Mouse (Mus musculus) midbrain, embryonic 15.5 days (tissue): ENCODE data around the gene Snx20. TPM values are rescaled to one million over a fixed set of nuclear protein-coding genes. Genes with fewer than 3 reads are reported as not detected.
"Not testable (repeated sequence)": the region's sequence is repeated elsewhere in the genome, so short reads cannot be mapped to it uniquely, and the experiment has no call there.

ENCODE experiments used
- ATAC-seq: fragments of 200-750 bp; cut with Nextera tagmentation; replicated peaks from 2 replicates; pipeline ENCODE4 v1.8.0; 2017; ENCODE audit warnings: moderate TSS enrichment
- H3K27ac ChIP-seq: fragments of 300-500 bp; sonication (generic); 2 replicates; pipeline ENCODE4 v1.5.1; 2015; ENCODE audit warnings: mild to moderate bottlenecking, inconsistent platforms
- H3K27me3 ChIP-seq: fragments of 300-500 bp; sonication (generic); replicated peaks from 2 replicates; pipeline ENCODE4 v1.6.1; 2015; ENCODE audit warnings: inconsistent platforms
- H3K36me3 ChIP-seq: fragments of 300-500 bp; sonication (generic); replicated peaks from 2 replicates; pipeline ENCODE4 v1.6.1; 2015; ENCODE audit warnings: inconsistent platforms
- H3K4me1 ChIP-seq: fragments of 300-500 bp; sonication (generic); 2 replicates; pipeline ENCODE4 v1.6.1; 2015; ENCODE audit warnings: inconsistent platforms
- H3K4me2 ChIP-seq: fragments of 300-500 bp; sonication (generic); 2 replicates; pipeline ENCODE4 v1.6.1; 2015; ENCODE audit warnings: inconsistent platforms, mild to moderate bottlenecking, moderate library complexity
- H3K4me3 ChIP-seq: fragments of 300-500 bp; sonication (generic); 2 replicates; pipeline ENCODE4 v1.5.1; 2015; ENCODE audit warnings: mild to moderate bottlenecking, inconsistent platforms
- H3K9ac ChIP-seq: fragments of 300-500 bp; sonication (generic); 2 replicates; pipeline ENCODE4 v1.6.1; 2015; ENCODE audit warnings: mild to moderate bottlenecking, inconsistent platforms
- H3K9me3 ChIP-seq: fragments of 300-500 bp; sonication (generic); 2 replicates; pipeline ENCODE4 v1.6.1; 2016; ENCODE audit warnings: inconsistent platforms
- WGBS: fragments of 180-500 bp; shearing (Covaris S2); methylation state at CpG from one replicate; pipeline ENCODE4 v1.1.7; 2015; ENCODE audit warnings: mixed read lengths; 5-methylcytosine and 5-hydroxymethylcytosine counted together
- polyA plus RNA-seq: library from polyadenylated mRNA; unstranded; fragments of >200 nt; fragmentation: Nextera tagmentation; extraction: Ambion mirVana; gene quantifications from 2 replicates; pipeline ENCODE4 v1.2.1, GENCODE M21; 2015

Gene Snx20
- polyA plus RNA-seq, 1 experiment from 2014 or later, result 1.1 TPM

DNA sequence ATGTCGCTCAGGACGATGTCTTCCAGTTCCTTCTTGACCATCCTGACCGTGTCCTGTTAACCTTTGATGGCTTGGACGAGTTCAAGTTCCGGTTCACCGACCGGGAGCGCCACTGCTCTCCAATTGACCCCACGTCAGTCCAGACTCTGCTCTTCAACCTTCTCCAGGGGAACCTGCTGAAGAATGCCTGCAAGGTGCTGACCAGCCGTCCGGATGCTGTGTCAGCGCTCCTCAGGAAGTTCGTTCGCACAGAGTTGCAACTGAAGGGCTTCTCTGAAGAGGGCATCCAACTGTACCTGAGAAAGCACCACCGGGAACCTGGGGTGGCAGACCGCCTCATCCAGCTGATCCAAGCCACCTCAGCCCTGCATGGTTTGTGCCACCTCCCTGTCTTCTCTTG lies 28.2 kb upstream of the Snx20 start:
- no peak overlapping the region for H3K27ac ChIP-seq

GRCm38 (mm10) chr8:88662401-88662821 lies 26.5 kb upstream of the Snx20 start:
- WGBS, result 79% methylated on average over 6 of the region's 6 CpGs
- Histone ChIP-seq H3K4me3 (no peak overlapping the region), H3K27ac (no peak overlapping the region), H3K27me3 (no peaks in the 10 kb centered on the region), H3K4me1 (no peaks in the 10 kb centered on the region), H3K9me3 (no peaks in the 10 kb centered on the region), H3K4me2 (no peak overlapping the region), H3K36me3 (no peaks in the 10 kb centered on the region), H3K9ac (no peak overlapping the region)
- no peak for ATAC-seq

More for the DNA sequence above, 28.2 kb upstream of the Snx20 start:
- no peak overlapping the region for H3K4me3 ChIP-seq
- no peaks in the 10 kb centered on the region for H3K27me3 ChIP-seq
- H3K4me2 ChIP-seq, result no peak overlapping the region
- 77% methylated on average over 16 of the region's 16 CpGs for WGBS
- no peaks in the 10 kb centered on the region for H3K36me3 ChIP-seq
- H3K9me3 ChIP-seq, result no peaks in the 10 kb centered on the region
- H3K9ac ChIP-seq, result no peak overlapping the region
- no peak for ATAC-seq
- peaks cover 15% of the 10 kb centered on the region for H3K4me1 ChIP-seq

DNA sequence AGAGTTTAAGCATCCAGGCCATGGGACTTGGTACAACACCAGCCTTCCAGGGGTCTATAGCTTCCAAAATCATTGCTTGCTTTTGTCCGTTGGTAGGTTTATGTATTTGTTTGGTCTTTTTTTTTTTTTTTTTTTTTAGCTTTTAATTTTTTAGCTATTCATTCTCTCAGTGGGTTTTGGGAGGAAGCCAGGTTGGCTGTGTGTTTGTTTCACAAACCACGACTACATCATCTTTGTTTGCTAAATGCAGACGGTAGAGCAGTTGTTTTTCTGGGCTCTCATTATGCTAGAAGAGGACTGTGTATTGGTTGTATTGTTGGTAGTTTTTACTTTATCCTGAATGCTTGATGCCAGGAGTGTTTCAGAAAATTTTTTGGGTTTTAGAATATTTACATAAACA lies 23.9 kb upstream of the Snx20 start:
- WGBS, result 69% methylated on average over 3 of the region's 3 CpGs

DNA sequence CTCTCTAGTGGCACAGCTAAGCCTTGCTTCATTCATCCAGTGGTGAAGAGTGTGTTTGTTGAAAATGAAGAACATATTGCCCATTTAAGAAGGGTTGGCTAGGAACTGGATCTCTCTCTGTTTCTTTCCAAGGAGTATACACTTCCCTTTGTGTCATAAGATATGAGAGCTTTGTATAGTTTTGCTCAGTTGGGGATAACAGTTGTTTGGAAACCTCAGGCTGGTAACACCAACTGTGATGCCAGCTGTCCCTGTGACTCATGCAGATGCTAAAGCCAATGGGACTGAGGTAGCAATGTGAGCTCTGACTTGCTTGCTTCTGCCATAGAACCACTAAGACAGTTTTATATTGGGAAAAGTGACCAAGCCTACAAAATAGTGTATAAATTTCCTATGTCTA lies 19.4 kb upstream of the Snx20 start:
- Histone ChIP-seq H3K4me3 (no peak overlapping the region), H3K27ac (no peak overlapping the region), H3K4me1 (no peaks in the 10 kb centered on the region), H3K27me3 (no peaks in the 10 kb centered on the region), H3K4me2 (no peak overlapping the region), H3K9ac (no peak overlapping the region), H3K9me3 (no peaks in the 10 kb centered on the region), H3K36me3 (no peaks in the 10 kb centered on the region)
- no peak for ATAC-seq

More for the DNA sequence above, 23.9 kb upstream of the Snx20 start:
- no peak overlapping the region for H3K9ac ChIP-seq
- H3K4me1 ChIP-seq, result no peaks in the 10 kb centered on the region
- H3K36me3 ChIP-seq, result no peaks in the 10 kb centered on the region
- no peak overlapping the region for H3K4me2 ChIP-seq
- no peak overlapping the region for H3K4me3 ChIP-seq
- H3K27me3 ChIP-seq, result no peaks in the 10 kb centered on the region
- H3K27ac ChIP-seq, result no peak overlapping the region
- ATAC-seq, result no peak
- H3K9me3 ChIP-seq, result no peaks in the 10 kb centered on the region

DNA sequence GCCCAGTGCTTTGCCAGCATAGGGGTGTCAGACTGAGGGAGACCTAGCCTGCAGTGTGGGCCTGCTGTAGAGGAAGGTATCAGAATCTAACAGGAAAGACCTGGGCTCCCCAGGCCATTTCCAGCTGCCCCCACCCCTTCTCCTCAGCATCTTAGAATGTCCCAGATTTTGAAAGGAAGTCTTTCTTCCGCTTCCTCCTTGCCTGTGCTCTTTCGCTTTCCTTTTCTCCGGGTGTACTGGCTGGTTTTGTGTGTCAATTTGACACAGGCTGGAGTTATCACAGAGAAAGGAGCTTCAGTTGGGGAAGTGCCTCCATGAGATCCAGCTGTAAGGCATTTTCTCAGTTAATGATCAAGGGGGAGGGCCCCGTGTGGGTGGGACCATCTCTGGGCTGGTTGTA lies 15.2 kb upstream of the Snx20 start:
- not testable (repeated sequence) for H3K27me3 ChIP-seq, H3K4me2 ChIP-seq, H3K27ac ChIP-seq, H3K36me3 ChIP-seq, H3K9ac ChIP-seq, ATAC-seq, H3K4me3 ChIP-seq, H3K9me3 ChIP-seq
- 71% methylated on average over 4 of the region's 4 CpGs for WGBS
- H3K4me1 ChIP-seq, result peaks cover 12% of the 10 kb centered on the region

DNA sequence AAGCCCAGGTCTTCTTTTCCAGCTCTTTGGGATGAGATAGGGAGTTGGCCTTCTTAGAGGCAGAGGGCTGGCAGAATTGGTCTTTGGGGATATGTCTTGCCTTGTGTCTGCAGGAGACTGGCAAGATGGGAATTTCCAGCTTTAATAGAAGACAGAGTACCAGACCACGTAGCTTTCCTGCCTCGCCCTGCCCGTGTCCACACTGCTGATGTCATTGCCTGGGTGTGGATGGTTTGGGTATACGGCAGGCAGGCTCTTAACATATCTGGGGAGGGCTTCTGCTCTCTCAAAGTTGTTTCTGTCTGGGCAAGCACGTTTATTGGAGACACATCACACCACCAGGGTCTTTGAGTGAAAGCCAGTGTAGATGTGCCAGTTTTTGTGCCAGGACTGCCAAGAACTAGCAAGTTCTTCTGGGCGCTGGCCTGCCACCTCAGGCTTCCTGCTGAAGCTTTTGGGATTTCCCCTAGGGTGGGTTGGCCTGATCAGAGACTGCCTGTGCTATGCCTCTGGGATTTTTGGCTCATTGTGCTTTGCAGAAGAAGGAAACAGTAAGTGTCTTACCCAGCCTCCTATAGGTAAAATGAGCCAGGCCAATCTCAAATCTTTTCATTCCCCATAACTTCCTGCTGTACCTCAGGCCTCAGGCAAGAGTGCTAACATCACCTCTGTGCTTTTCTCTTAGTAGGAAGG lies 14.2 kb upstream of the Snx20 start:
- WGBS, result 81% methylated on average over 6 of the region's 6 CpGs
- Histone ChIP-seq H3K27ac (no peak overlapping the region), H3K9me3 (no peaks in the 10 kb centered on the region), H3K4me1 (peaks cover 12% of the 10 kb centered on the region), H3K9ac (no peak overlapping the region), H3K27me3 (no peaks in the 10 kb centered on the region; the same call in 1 of the 2 replicates), H3K4me3 (no peak overlapping the region), H3K36me3 (no peaks in the 10 kb centered on the region), H3K4me2 (no peak overlapping the region)
- ATAC-seq, result no peak

GRCm38 (mm10) chr8:88648322-88648721 lies 12.4 kb upstream of the Snx20 start:
- Histone ChIP-seq H3K4me2 (no peak overlapping the region), H3K27ac (no peak overlapping the region), H3K4me3 (no peak overlapping the region), H3K4me1 (peaks cover 12% of the 10 kb centered on the region), H3K9me3 (no peaks in the 10 kb centered on the region), H3K9ac (no peak overlapping the region), H3K36me3 (no peaks in the 10 kb centered on the region), H3K27me3 (no peaks in the 10 kb centered on the region; the same call in 1 of the 2 replicates)
- no peak for ATAC-seq

GRCm38 (mm10) chr8:88646837-88647778 lies 11.2 kb upstream of the Snx20 start, which contains the start of gene Nod2:
Gene Nod2, plus strand, starts transcription at chr8:88647315.
- Histone ChIP-seq H3K4me3 (peak within 1 kb of the TSS; percentile 26), H3K9me3 (no peaks in the 10 kb centered on the region), H3K4me2 (peak within 1 kb of the TSS; percentile 52), H3K36me3 (no peaks in the 10 kb centered on the region), H3K9ac (peak within 1 kb of the TSS; percentile 2; the same call in 1 of the 2 replicates), H3K27ac (no peak within 1 kb of the TSS), H3K4me1 (peaks cover 12% of the 10 kb centered on the region), H3K27me3 (no peaks in the 10 kb centered on the region; the same call in 1 of the 2 replicates)
- 10% methylated on average over 33 of the region's 33 CpGs for WGBS
- no peak; the same call in 1 of the 2 replicates for ATAC-seq

DNA sequence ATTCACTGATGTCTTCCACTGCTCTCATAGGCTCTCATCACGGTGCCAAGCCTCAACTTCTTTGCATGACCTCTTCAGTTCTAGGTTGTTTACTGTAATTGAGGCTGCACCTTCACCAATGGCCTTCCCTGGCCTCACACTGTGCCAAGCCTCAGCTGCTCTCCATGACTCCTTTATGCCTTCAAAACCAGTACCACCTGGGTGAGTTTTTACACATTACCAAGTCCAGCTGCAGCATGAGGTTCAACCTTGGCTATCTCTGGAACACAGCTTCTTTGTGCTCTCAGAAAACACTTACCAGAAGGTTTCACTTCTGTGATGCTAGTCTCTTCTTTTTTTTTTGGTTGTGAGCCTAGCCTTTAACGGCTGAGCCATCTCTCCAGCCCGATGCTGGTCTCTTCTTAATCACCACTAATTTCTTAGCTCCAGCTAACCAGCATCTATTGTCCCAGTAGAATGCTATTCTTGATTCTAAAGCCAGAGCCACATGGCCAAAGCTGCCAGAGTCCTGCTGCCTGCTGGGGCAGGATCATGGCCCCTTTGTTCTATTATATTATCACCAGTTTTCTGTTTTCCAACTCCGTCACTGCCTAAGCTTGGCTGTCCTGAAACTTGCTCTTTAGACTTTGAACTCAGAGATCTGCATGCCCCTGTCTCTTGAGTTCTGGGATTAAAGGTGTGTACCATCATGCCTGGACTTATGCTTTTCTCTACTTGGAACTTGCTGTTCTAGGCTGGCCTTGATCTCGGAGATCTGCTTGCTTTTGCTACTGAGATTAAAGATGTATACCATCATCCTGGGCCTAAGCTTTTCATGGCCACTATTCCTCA lies 7.0 kb upstream of the Snx20 start:
- no peak overlapping the region for H3K4me3 ChIP-seq
- H3K36me3 ChIP-seq, result no peaks in the 10 kb centered on the region
- no peaks in the 10 kb centered on the region; the same call in 1 of the 2 replicates for H3K27me3 ChIP-seq
- ATAC-seq, result no peak
- H3K4me2 ChIP-seq, result no peak overlapping the region
- WGBS, result 60% methylated on average over 5 of the region's 5 CpGs
- H3K4me1 ChIP-seq, result peaks cover 12% of the 10 kb centered on the region
- H3K27ac ChIP-seq, result no peak overlapping the region
- H3K9ac ChIP-seq, result no peak overlapping the region
- H3K9me3 ChIP-seq, result no peaks in the 10 kb centered on the region

DNA sequence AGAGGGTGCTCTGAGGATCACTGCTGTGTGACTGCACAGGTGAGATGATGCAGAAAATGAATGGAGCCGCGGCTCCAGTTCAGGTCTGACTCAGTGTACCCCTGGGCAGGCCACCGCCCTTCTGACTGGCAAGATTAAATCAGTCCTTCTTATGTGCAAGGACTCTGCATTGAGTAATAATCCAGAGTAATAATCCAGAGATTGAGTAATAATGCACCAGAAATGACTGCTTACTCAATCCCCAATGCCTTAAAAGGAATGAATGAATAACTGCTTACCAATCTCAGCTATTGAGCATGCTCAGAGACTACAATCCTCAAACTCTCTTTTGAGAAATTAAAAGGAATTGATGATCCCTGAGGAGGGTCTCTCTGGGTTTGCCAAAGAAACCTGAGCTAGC lies 3.0 kb upstream of the Snx20 start:
- Histone ChIP-seq H3K27me3 (no peaks in the 10 kb centered on the region), H3K4me3 (no peak overlapping the region), H3K4me1 (no peaks in the 10 kb centered on the region), H3K27ac (no peak overlapping the region), H3K4me2 (no peak overlapping the region), H3K36me3 (no peaks in the 10 kb centered on the region), H3K9me3 (no peaks in the 10 kb centered on the region), H3K9ac (no peak overlapping the region)
- over 99% methylated on average over 3 of the region's 3 CpGs for WGBS
- no peak for ATAC-seq

DNA sequence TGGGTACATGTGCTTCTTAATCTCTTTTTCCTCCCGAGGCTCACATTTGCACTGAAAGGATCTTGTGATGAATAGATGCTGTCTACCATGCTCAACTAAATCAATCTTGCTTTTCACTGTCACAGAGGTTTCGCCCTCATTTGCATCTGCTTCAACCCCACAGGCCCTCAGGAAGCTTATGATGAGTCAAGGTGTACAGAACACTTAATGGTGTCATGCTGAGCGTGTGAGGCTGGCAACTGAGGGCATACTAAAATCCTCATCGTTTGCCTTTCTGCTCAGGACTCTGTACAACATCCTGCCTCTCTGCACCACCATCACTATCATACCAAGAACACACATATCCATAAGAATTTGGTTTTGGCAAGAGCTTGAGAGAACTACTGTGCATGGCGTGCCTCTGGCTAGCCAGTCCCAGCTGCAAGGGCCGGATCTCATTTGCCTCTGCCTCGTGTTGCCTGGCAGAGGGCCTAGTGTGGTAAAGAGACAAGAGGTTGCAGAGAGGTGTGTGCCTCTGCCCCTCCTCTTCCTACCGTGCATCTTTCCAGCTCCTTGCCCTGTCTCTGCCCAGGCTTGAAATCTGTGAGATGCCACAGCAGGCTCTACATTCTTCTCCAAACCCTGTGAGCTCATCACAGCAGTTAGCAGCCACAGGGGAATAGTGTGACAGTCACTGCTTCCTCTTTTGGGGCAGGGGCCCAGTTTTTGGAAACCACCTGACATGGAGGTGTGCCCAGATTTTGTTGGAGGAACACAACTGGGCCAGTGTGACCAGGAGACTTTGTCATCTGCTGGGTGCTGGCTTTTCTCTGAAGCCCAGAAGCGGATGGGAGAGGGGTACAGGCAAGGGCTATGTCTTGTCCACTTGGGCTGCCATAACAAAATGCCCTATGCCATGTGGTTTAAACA lies 1.4 kb upstream of the Snx20 start:
- no peaks in the 10 kb centered on the region for H3K27me3 ChIP-seq
- H3K4me1 ChIP-seq, result no peaks in the 10 kb centered on the region
- H3K9me3 ChIP-seq, result no peaks in the 10 kb centered on the region
- 67% methylated on average over 9 of the region's 9 CpGs for WGBS
- no peak overlapping the region for H3K4me2 ChIP-seq
- no peak for ATAC-seq
- no peak overlapping the region for H3K27ac ChIP-seq
- no peak overlapping the region for H3K4me3 ChIP-seq
- no peaks in the 10 kb centered on the region for H3K36me3 ChIP-seq
- no peak overlapping the region for H3K9ac ChIP-seq
